Mouse (Mus musculus) kidney, adult 2 months (tissue): ENCODE measurements around the gene Krt87.

ENCODE experiments used
- CTCF ChIP-seq: fragments of 200-500 bp; conservative IDR thresholded peaks from 2 replicates; pipeline ENCODE4 v1.5.1; 2011; ENCODE audit warnings: low read depth, mild to moderate bottlenecking, control low read depth, low read length, moderate library complexity, mixed read lengths; ENCODE audit not compliant: insufficient read depth, insufficient read length
- POLR2A ChIP-seq: fragments of 200-500 bp; IDR thresholded peaks from one replicate; pipeline ENCODE4 v1.6.1; 2011; ENCODE audit warnings: low read depth, low read length, control low read depth

DNA sequence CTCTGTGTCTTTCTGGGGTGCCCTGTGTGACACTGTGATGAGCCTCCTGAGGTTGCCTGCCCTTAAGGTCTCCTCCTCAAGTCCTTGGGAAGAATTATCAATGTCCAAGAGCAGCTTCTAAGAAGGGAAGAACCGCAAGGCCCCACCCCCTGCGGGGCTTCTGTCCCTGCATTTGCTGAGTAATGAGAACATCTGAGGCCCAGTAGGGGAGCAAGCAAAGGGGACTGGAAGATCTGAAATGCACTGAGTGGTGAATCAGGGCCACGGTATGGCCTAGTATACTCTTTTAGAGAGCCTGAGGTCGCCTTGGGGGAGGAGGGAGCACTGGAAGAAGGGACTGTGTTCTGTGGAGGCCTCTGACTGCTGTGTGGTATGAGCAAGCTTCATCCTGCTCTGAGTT lies 43.5 kb upstream of the Krt87 start:
- no peak for TF ChIP-seq CTCF
- TF ChIP-seq POLR2A: no peak
